In the genomic region with DNA sequence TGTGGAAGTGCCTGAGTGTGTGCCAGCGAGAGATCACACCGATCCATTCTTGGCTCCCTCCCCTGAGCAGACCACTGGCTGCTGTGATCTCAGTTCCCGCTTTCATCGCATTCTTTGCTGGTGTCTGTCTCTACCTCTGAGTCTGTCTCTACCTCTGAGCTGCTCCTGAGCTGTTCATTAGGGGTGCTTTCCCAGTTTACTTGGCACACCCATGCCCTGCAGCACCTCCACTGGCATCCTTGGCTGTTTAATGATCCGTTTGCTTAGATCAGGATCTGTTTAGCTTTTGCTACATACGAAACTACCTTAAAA, we compare ENCODE assay signal across 24 mouse cellular contexts. TPM values are rescaled to one million over a fixed set of nuclear protein-coding genes. Genes with fewer than 3 reads are reported as not detected.
"Had no signal": no experiment of that assay in that cellular context is flagged by ENCODE, and none has a peak within 500 bp of the region (broad histone marks: within the 10 kb centered on the region; RNA-seq: fewer than 3 reads in every experiment).

No protein-coding gene starts in this region.

- H3K9me3 ChIP-seq: limb, embryonic 12.5 days; limb, embryonic 15.5 days; neural tube, embryonic 12.5 days; neural tube, embryonic 15.5 days had no signal

- H3K27me3 ChIP-seq: limb, embryonic 12.5 days; limb, embryonic 15.5 days; neural tube, embryonic 12.5 days; neural tube, embryonic 15.5 days had no signal

- H3K4me1 ChIP-seq: limb, embryonic 12.5 days; limb, embryonic 15.5 days; neural tube, embryonic 12.5 days; neural tube, embryonic 15.5 days had no signal

- DNase-seq: kidney, adult 8-10 months; kidney, postnatal 25 days; layer of hippocampus, adult 9-11 months; left cerebral cortex, postnatal 4 days; liver, postnatal 0 days; lung, embryonic 14.5 days; lung, postnatal 10 days; lung, postnatal 36 days; midbrain, embryonic 14.5 days; right cerebral cortex, postnatal 14 days; right cerebral cortex, postnatal 4 days; thymus, adult 2 months; thymus, postnatal 14 days had no signal

- ATAC-seq: intestine, postnatal 0 days; liver, postnatal 0 days had no signal

- H3K27ac ChIP-seq: layer of hippocampus, adult 2 months; limb, embryonic 12.5 days; limb, embryonic 15.5 days; liver, embryonic 14.5 days; neural tube, embryonic 12.5 days; neural tube, embryonic 15.5 days; stomach, postnatal 0 days had no signal

- H3K4me2 ChIP-seq: limb, embryonic 12.5 days; limb, embryonic 15.5 days; liver, embryonic 11.5 days; lung, embryonic 14.5 days; midbrain, embryonic 11.5 days; neural tube, embryonic 12.5 days; neural tube, embryonic 15.5 days had no signal

- H3K9ac ChIP-seq: limb, embryonic 12.5 days; limb, embryonic 15.5 days; liver, embryonic 14.5 days; liver, postnatal 0 days; lung, embryonic 14.5 days; neural tube, embryonic 12.5 days; neural tube, embryonic 15.5 days had no signal

- H3K4me3 ChIP-seq: layer of hippocampus, adult 2 months; limb, embryonic 12.5 days; limb, embryonic 15.5 days; neural tube, embryonic 12.5 days; neural tube, embryonic 15.5 days had no signal

RNA-seq across cellular contexts. Expression of a gene that starts 10.4 kb away (rescaled TPM):
- total RNA-seq: midbrain, postnatal 0 days had no signal
